Mouse (Mus musculus) liver, embryonic 16.5 days (tissue): Measurements from ENCODE around the gene Cltc. TPM values are rescaled to one million over a fixed set of nuclear protein-coding genes. Genes with fewer than 3 reads are reported as not detected.

Experiments used
- ATAC-seq: fragments of 200-750 bp; cut with Nextera tagmentation; 2 replicates; pipeline ENCODE4 v1.8.0; 2017; ENCODE audit warnings: low read depth, mild to moderate bottlenecking, moderate number of reproducible peaks, moderate library complexity
- H3K27ac ChIP-seq: fragments of 300-500 bp; sonication (generic); 2 replicates; pipeline ENCODE4 v1.5.1; 2014; ENCODE audit warnings: mild to moderate bottlenecking, low read length
- H3K27me3 ChIP-seq: fragments of 300-500 bp; sonication (generic); 2 replicates; pipeline ENCODE4 v1.6.1; 2014; ENCODE audit warnings: low read depth, low read length, mixed read lengths; ENCODE audit not compliant: control insufficient read depth, insufficient read depth
- H3K36me3 ChIP-seq: fragments of 300-500 bp; sonication (generic); 2 replicates; pipeline ENCODE4 v1.6.1; 2014; ENCODE audit warnings: mild to moderate bottlenecking; ENCODE audit not compliant: control insufficient read depth, insufficient read depth
- H3K4me1 ChIP-seq: fragments of 300-500 bp; sonication (generic); 2 replicates; pipeline ENCODE4 v1.6.1; 2014; ENCODE audit warnings: low read depth, low read length, mixed read lengths; ENCODE audit not compliant: control insufficient read depth
- H3K4me2 ChIP-seq: fragments of 300-500 bp; sonication (generic); 2 replicates; pipeline ENCODE4 v1.6.1; 2014; ENCODE audit warnings: low read depth, low read length, mixed read lengths
- H3K4me3 ChIP-seq: fragments of 300-500 bp; sonication (generic); 2 replicates; pipeline ENCODE4 v1.5.1; 2014; ENCODE audit warnings: low read depth, mild to moderate bottlenecking, low read length
- H3K9ac ChIP-seq: fragments of 300-500 bp; sonication (generic); 2 replicates; pipeline ENCODE4 v1.6.1; 2014; ENCODE audit warnings: low read depth, low read length
- H3K9me3 ChIP-seq: fragments of 300-500 bp; sonication (generic); replicated peaks from 2 replicates; pipeline ENCODE4 v1.6.1; 2016; ENCODE audit warnings: low read length; ENCODE audit not compliant: control insufficient read depth
- WGBS: fragments of 180-500 bp; shearing (Covaris S2); extraction: QIAGEN DNeasy Blood & Tissue Kit; methylation state at CpG from one replicate; pipeline ENCODE4 v1.1.7; 2014; ENCODE audit not compliant: insufficient replicate concordance; 5-methylcytosine and 5-hydroxymethylcytosine counted together
- polyA plus RNA-seq: library from polyadenylated mRNA; unstranded; fragments of >200 nt; fragmentation: Nextera tagmentation; extraction: Ambion mirVana; gene quantifications from 2 replicates; pipeline ENCODE4 v1.2.1, GENCODE M21; 2015

Gene Cltc
- polyA plus RNA-seq, 1 experiment from 2014 or later, result 96.5 TPM

DNA sequence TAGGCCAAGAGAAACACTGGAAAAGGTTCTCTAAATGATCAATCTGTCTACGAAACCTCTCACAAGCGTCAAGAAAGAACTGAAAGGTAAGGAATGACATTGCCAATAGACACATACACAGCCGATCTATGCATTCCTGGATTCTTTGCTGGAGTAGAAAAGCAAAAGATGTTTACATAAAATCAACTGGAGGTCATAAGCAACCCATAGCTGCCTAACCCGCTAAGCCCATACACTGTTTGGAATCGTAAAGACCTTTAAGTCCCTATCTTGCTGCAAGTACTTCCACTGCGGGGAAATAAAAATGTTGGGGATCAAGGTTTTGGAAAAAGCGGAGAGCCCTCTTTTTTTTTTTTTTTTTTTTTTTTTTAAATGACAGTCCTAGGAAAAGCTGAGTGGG lies 74.5 kb downstream of the Cltc start:
- ATAC-seq, result no peak
- H3K36me3 ChIP-seq, result peaks cover 8% of the 10 kb centered on the region
- peak overlapping the region; percentile 96 for H3K27ac ChIP-seq
- H3K4me1 ChIP-seq, result peaks cover 37% of the 10 kb centered on the region
- H3K27me3 ChIP-seq, result no peaks in the 10 kb centered on the region
- H3K4me2 ChIP-seq, result peak overlapping the region; percentile 74
- H3K9ac ChIP-seq, result peak overlapping the region; percentile 87
- H3K9me3 ChIP-seq, result no peaks in the 10 kb centered on the region
- WGBS, result 25% methylated on average over 7 of the region's 7 CpGs
- H3K4me3 ChIP-seq, result peak overlapping the region; percentile 96

GRCm38 (mm10) chr11:86681423-86681822 lies 75.9 kb downstream of the Cltc start:
- Histone ChIP-seq H3K4me2 (peak overlapping the region; percentile 74), H3K9ac (no peak overlapping the region), H3K27ac (no peak overlapping the region), H3K4me1 (peaks cover 43% of the 10 kb centered on the region), H3K27me3 (no peaks in the 10 kb centered on the region), H3K4me3 (peak overlapping the region; percentile 96), H3K36me3 (no peaks in the 10 kb centered on the region), H3K9me3 (no peaks in the 10 kb centered on the region)
- ATAC-seq, result no peak
- WGBS, result 53% methylated on average over 3 of the region's 3 CpGs

- H3K27ac ChIP-seq, result no peak overlapping the region
- H3K36me3 ChIP-seq, result no peaks in the 10 kb centered on the region
- H3K9me3 ChIP-seq, result no peaks in the 10 kb centered on the region
- H3K27me3 ChIP-seq, result no peaks in the 10 kb centered on the region
- no peak for ATAC-seq
- H3K4me1 ChIP-seq, result peaks cover 50% of the 10 kb centered on the region
- H3K4me3 ChIP-seq, result no peak overlapping the region
- H3K9ac ChIP-seq, result no peak overlapping the region
- H3K4me2 ChIP-seq, result no peak overlapping the region
- WGBS, result 91% methylated on average over 3 of the region's 3 CpGs
These were observed 76.6 kb downstream of the Cltc start for GRCm38 (mm10) chr11:86680729-86681128.

DNA sequence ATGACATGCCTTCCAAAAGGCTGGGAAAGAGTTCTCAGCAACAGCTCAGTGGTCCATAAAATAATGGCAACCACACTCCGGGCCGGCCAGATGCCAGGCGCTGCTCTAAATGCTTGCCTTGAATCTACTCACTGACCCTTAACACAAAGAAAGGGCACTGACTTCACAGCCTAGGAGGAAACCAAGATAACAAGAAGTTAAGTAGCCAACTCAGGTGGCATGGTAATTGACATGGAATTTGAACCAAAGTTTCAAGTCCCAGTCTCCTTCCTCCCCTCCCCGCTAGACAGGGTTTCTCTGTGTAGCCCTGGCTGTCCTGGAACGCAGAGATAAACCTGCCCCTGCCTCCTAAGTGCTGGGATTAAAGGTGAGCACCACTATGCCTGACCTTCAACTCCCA lies 78.4 kb downstream of the Cltc start:
- no peaks in the 10 kb centered on the region for H3K36me3 ChIP-seq
- H3K4me2 ChIP-seq, result no peak overlapping the region
- H3K27me3 ChIP-seq, result no peaks in the 10 kb centered on the region
- H3K9ac ChIP-seq, result no peak overlapping the region
- 67% methylated on average over 5 of the region's 5 CpGs for WGBS
- H3K4me1 ChIP-seq, result peaks cover 48% of the 10 kb centered on the region
- H3K27ac ChIP-seq, result no peak overlapping the region
- no peak for ATAC-seq
- H3K9me3 ChIP-seq, result no peaks in the 10 kb centered on the region
- H3K4me3 ChIP-seq, result no peak overlapping the region

- Histone ChIP-seq H3K36me3 (no peaks in the 10 kb centered on the region), H3K27me3 (no peaks in the 10 kb centered on the region), H3K27ac (peak overlapping the region; percentile 57; the same call in 1 of the 2 replicates), H3K4me2 (no peak overlapping the region), H3K4me1 (peaks cover 38% of the 10 kb centered on the region), H3K4me3 (no peak overlapping the region), H3K9me3 (no peaks in the 10 kb centered on the region), H3K9ac (no peak overlapping the region)
- WGBS, result 45% methylated on average over 4 of the region's 4 CpGs
- peak; percentile 76 for ATAC-seq
These were observed 81.8 kb downstream of the Cltc start for GRCm38 (mm10) chr11:86675520-86675919.

DNA sequence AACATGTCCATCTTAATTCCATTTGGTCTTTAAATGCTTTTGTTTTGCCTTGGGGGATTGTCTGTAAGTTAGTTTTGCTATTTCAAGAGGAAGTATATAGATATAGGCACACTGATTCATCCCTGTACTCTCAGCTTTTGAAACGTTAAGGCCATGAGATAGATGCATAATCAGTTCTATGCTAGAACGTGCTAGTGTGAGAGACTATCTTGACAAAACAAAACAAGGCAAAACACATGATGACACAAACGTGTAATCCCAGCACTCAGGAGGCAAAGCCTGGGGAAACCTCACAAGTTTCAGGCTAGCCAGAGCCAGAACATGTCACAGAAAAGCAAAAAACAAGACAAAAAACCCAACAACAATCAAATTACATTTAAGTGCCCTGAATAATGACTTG lies 84.6 kb downstream of the Cltc start:
- Histone ChIP-seq H3K9me3 (no peaks in the 10 kb centered on the region), H3K4me2 (no peak overlapping the region), H3K27ac (no peak overlapping the region), H3K4me3 (no peak overlapping the region), H3K9ac (no peak overlapping the region), H3K4me1 (peaks cover 39% of the 10 kb centered on the region), H3K36me3 (no peaks in the 10 kb centered on the region), H3K27me3 (no peaks in the 10 kb centered on the region)
- ATAC-seq, result no peak
- WGBS, result 41% methylated on average over 3 of the region's 3 CpGs

- Histone ChIP-seq H3K4me2 (no peak overlapping the region), H3K9ac (no peak overlapping the region), H3K27ac (peak overlapping the region; percentile 8; the same call in 1 of the 2 replicates), H3K4me1 (peaks cover 43% of the 10 kb centered on the region), H3K36me3 (no peaks in the 10 kb centered on the region), H3K4me3 (no peak overlapping the region), H3K9me3 (no peaks in the 10 kb centered on the region), H3K27me3 (no peaks in the 10 kb centered on the region)
- WGBS, result 59% methylated on average over 3 of the region's 3 CpGs
- no peak for ATAC-seq
These were observed 86.2 kb downstream of the Cltc start for GRCm38 (mm10) chr11:86671041-86671675.

- no peaks in the 10 kb centered on the region for H3K9me3 ChIP-seq
- H3K36me3 ChIP-seq, result no peaks in the 10 kb centered on the region
- no peaks in the 10 kb centered on the region for H3K27me3 ChIP-seq
- 51% methylated on average over 3 of the region's 3 CpGs for WGBS
- no peak for ATAC-seq
- H3K4me1 ChIP-seq, result peaks cover 45% of the 10 kb centered on the region
- no peak overlapping the region for H3K4me3 ChIP-seq
- H3K9ac ChIP-seq, result no peak overlapping the region
- peak overlapping the region; percentile 78 for H3K27ac ChIP-seq
- no peak overlapping the region for H3K4me2 ChIP-seq
These were observed 89.2 kb downstream of the Cltc start for GRCm38 (mm10) chr11:86668169-86668568.

DNA sequence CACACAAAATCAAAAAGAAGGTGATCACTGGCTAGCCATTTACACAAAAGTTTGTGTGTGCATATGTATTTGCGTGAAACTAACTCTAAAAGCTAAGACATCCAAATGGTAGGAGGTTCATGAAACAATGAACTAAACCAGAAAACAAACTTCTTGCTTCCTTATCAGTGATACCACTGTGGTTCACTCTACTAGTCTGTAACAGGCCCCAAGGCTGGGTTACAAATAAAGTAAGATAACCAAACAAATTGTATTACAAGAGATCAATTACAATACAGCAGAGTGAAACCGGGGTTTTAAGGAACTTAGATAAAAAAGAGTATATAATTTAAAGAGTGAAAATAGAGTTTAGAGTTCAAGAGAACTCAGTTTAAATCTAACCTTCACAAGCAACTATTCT lies 89.8 kb downstream of the Cltc start:
- Histone ChIP-seq H3K27me3 (no peaks in the 10 kb centered on the region), H3K4me1 (peaks cover 47% of the 10 kb centered on the region), H3K9ac (no peak overlapping the region), H3K27ac (peak overlapping the region; percentile 79), H3K36me3 (no peaks in the 10 kb centered on the region), H3K9me3 (no peaks in the 10 kb centered on the region), H3K4me2 (no peak overlapping the region), H3K4me3 (no peak overlapping the region)
- ATAC-seq, result no peak
- 36% methylated on average over 2 of the region's 2 CpGs for WGBS
